Mouse (Mus musculus) kidney, adult 2 months (tissue): ENCODE results near the gene Ankrd23. TPM values are rescaled to one million over a fixed set of nuclear protein-coding genes. Genes with fewer than 3 reads are reported as not detected.

Source experiments
- DNase-seq: peaks from one replicate; pipeline ENCODE4 v3.0.0; 2021
- H3K27ac ChIP-seq: fragments of 200-500 bp; 2 replicates; pipeline ENCODE4 v1.5.1; 2012; ENCODE audit warnings: low read depth, low read length, control low read depth, inconsistent platforms; ENCODE audit not compliant: insufficient read depth
- H3K27me3 ChIP-seq: fragments of 200-500 bp; replicated peaks from 2 replicates; pipeline ENCODE4 v1.6.1; 2012; ENCODE audit warnings: mild to moderate bottlenecking, moderate library complexity, low read length, inconsistent platforms; ENCODE audit not compliant: control insufficient read depth, insufficient read depth
- H3K36me3 ChIP-seq: fragments of 200-500 bp; 2 replicates; pipeline ENCODE4 v1.6.1; 2012; ENCODE audit warnings: mild to moderate bottlenecking, moderate library complexity, low read length, inconsistent platforms; ENCODE audit not compliant: control insufficient read depth, insufficient read depth
- H3K4me1 ChIP-seq: fragments of 200-500 bp; 2 replicates; pipeline ENCODE4 v1.6.1; 2011; ENCODE audit warnings: low read length; ENCODE audit not compliant: control insufficient read depth, insufficient read depth
- H3K4me3 ChIP-seq: fragments of 200-500 bp; 2 replicates; pipeline ENCODE4 v1.5.1; 2011; ENCODE audit warnings: mild to moderate bottlenecking, low read depth, low read length, control low read depth; ENCODE audit not compliant: insufficient read depth
- CTCF ChIP-seq: fragments of 200-500 bp; conservative IDR thresholded peaks from 2 replicates; pipeline ENCODE4 v1.5.1; 2011; ENCODE audit warnings: low read depth, mild to moderate bottlenecking, control low read depth, low read length, moderate library complexity, mixed read lengths; ENCODE audit not compliant: insufficient read depth, insufficient read length
- POLR2A ChIP-seq: fragments of 200-500 bp; IDR thresholded peaks from one replicate; pipeline ENCODE4 v1.6.1; 2011; ENCODE audit warnings: low read depth, low read length, control low read depth
- WGBS: fragments of 180-500 bp; shearing (Covaris S2); methylation state at CpG from one replicate; pipeline ENCODE4 v1.1.7; 2018; 5-methylcytosine and 5-hydroxymethylcytosine counted together
- polyA plus RNA-seq: library from polyadenylated mRNA; depleted of rRNA; stranded (reverse); fragments of >200 nt; gene quantifications from 2 replicates; pipeline ENCODE4 v1.2.3, GENCODE M21; 2012; rRNA removed

Ankrd23 gene
- polyA plus RNA-seq, 1 experiment = 37.9 TPM

DNA sequence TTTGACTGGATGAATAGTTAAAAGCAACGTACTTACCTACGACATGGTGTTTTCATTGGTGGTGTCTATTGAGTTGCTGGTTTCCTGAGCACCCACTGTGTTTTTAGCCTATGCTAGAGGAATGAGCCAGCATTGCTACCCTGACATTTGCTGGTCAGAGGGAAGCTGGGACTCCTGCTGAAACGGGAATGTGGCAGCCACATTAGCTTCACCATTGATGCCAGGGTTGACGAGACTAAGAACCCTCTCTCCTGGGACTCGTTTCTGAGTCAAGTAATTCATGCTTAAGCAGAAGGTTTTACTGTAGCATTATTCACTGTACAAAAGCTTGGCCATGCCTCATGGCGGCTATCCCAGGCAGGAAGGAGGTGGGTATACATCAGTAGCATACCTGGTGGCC is 47.0 kb downstream of the Ankrd23 start:
- Histone ChIP-seq H3K4me1 (peaks cover 6% of the 10 kb centered on the region), H3K36me3 (no peaks in the 10 kb centered on the region), H3K27me3 (no peaks in the 10 kb centered on the region), H3K27ac (no peak overlapping the region), H3K4me3 (no peak overlapping the region)
- WGBS = 88% methylated on average over 6 of the region's 6 CpGs
- TF ChIP-seq POLR2A (no peak), CTCF (no peak)
- no peak for DNase-seq

DNA sequence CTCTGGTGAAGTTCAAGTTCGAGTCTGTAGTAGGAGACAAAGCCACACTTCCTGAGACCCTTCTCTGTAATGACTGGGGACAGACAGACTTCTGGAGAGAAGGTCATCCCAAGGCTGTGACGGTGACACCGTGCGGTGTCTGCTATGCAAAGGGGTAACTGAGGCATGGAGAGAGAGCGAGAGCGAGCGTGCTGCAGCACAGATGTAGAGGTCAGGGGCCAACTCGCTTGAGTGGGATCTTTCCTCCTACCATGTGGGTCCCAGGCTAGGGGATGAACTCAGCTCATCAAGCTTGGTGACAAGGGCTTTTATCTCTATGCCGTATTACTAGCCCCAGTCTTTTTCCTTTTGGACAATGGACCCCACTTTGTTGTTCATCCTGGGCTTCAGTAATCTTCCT is 49.6 kb downstream of the Ankrd23 start:
- 84% methylated on average over 9 of the region's 9 CpGs for WGBS
- H3K36me3 ChIP-seq = no peaks in the 10 kb centered on the region
- no peaks in the 10 kb centered on the region; the same call in none of the 2 replicates for H3K4me1 ChIP-seq

GRCm38 (mm10) chr1:36485080-36485479 is 51.6 kb downstream of the Ankrd23 start:
- WGBS = 41% methylated on average over 7 of the region's 7 CpGs
- H3K4me3 ChIP-seq = no peak overlapping the region
- H3K4me1 ChIP-seq = no peaks in the 10 kb centered on the region; the same call in 1 of the 2 replicates
- TF ChIP-seq POLR2A (no peak), CTCF (no peak)
- no peaks in the 10 kb centered on the region for H3K36me3 ChIP-seq
- no peak for DNase-seq
- H3K27me3 ChIP-seq = no peaks in the 10 kb centered on the region
- H3K27ac ChIP-seq = no peak overlapping the region

More for the DNA sequence above, 49.6 kb downstream of the Ankrd23 start:
- Histone ChIP-seq H3K4me3 (no peak overlapping the region), H3K27me3 (no peaks in the 10 kb centered on the region), H3K27ac (no peak overlapping the region)
- DNase-seq = no peak
- TF ChIP-seq CTCF = no peak
- no peak for TF ChIP-seq POLR2A

DNA sequence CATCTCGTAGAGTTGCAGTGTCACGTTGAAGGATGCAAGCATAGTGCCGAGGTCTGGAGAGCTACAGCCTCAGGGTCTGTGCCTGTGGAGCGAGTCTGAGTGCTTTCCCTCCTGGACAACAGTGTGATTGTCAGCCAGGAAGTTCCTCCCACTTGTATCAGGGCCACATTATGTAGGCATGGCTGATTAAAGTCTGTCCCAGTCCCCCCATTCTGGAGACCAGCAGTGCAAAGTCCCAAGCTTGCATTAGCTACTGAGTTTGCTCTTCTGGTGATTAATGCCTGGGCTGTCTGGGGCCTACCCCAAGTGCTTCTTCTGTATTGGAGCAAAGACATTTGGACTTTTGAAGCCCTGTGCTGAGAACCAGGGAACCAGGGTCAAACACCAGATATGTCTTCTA is 52.9 kb downstream of the Ankrd23 start:
- TF ChIP-seq CTCF (no peak), POLR2A (no peak)
- peaks cover 2% of the 10 kb centered on the region for H3K4me1 ChIP-seq
- DNase-seq = no peak
- H3K36me3 ChIP-seq = no peaks in the 10 kb centered on the region
- H3K4me3 ChIP-seq = no peak overlapping the region
- H3K27me3 ChIP-seq = no peaks in the 10 kb centered on the region
- H3K27ac ChIP-seq = no peak overlapping the region
- WGBS = 69% methylated on average over 4 of the region's 4 CpGs

Other genes with a start within 250 kb of the Ankrd23 start
- gene Arid5a, start 229.2 kb downstream of the Ankrd23 start, polyA plus RNA-seq = 3.3 and 4.5 TPM in 2 replicates
- gene Kansl3, start 167.7 kb downstream of the Ankrd23 start, polyA plus RNA-seq = 63.8 and 83.5 TPM in 2 replicates
- gene Fer1l5, start 164.6 kb downstream of the Ankrd23 start, polyA plus RNA-seq = 0.06 and 0.08 TPM in 2 replicates
- 26.0 and 28.7 TPM in 2 replicates for gene Lman2l, start 91.6 kb downstream of the Ankrd23 start, polyA plus RNA-seq
- gene Cnnm4, start 65.3 kb downstream of the Ankrd23 start, polyA plus RNA-seq = 14.3 and 15.9 TPM in 2 replicates
- 19.8 and 29.5 TPM in 2 replicates for gene Cnnm3, start 25.0 kb downstream of the Ankrd23 start, polyA plus RNA-seq
- not detected in 2 replicates for gene Gm42417, start 2.5 kb upstream of the Ankrd23 start, polyA plus RNA-seq
- 16.8 and 22.6 TPM in 2 replicates for gene Ankrd39, start 10.6 kb upstream of the Ankrd23 start, polyA plus RNA-seq
- gene Sema4c, start 21.5 kb upstream of the Ankrd23 start, polyA plus RNA-seq = 8.0 and 9.1 TPM in 2 replicates
- gene Fam178b, start 146.3 kb upstream of the Ankrd23 start, polyA plus RNA-seq = 0.35 and 1.1 TPM in 2 replicates
- gene Cox5b, start 154.6 kb upstream of the Ankrd23 start, polyA plus RNA-seq = 1,291 and 1,565 TPM in 2 replicates
- not detected in 2 replicates for gene 4933424G06Rik, start 173.3 kb upstream of the Ankrd23 start, polyA plus RNA-seq
- 130 and 141 TPM in 2 replicates for gene Actr1b, start 177.5 kb upstream of the Ankrd23 start, polyA plus RNA-seq
- gene Zap70, start 224.9 kb upstream of the Ankrd23 start, polyA plus RNA-seq = 0.60 and 3.2 TPM in 2 replicates